ENCODE assay signal across 8 mouse cellular contexts in the genomic region with DNA sequence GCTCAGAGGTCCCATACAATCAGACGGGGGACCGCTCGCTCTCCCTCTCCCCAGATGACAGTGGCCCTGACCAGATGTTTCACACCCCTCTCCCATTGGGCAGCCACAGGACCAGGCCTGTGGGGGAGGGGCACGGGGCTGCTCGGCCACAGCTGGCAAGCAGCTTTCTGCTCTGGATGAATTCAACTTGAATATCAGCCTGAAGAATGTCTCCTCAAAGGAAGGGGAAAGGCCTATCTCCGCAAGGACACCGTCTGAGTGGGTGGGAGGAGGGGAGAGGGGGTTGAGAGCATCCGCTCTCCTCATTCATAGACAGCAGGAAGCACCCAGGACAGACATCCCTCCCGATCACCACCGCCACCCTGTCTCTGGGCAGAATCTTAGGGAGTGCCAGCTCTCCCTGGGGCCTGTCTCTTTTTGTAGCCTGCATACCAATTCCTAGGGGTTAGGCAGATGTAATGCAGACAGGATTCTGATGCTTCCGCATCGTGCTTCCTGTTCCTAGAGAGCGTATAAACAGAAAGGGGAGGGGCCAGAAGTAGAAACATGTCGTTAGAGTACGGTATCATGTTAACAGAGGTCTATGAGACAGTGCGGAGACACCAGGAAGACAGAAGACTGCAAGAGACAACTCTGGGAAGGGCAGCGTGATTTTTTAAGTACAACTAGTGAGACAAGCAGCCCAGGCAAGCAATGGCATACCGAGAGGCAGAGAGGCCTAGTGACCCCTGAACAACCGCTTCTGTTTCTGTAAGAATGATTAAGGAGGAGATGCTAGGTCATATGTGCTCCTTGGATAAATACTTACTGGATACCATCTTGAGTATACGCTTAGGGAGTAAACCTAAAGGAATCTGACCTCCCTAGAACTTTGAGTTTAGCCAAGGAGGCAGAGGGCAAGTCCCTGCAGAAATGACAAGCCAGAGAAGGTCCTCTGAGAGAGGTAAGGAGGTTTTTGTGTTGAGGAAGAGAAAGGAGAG.
DNase-seq lines count a peak whose midpoint lies in the region; ATAC-seq lines count a peak whose summit lies in the region.

No protein-coding gene starts in this region.

- no peaks in the 10 kb centered on the region for H3K36me3 ChIP-seq in forebrain, embryonic 11.5 days (ENCODE audit: control insufficient read depth, insufficient read depth, low read length)
- no peaks in the 10 kb centered on the region for H3K36me3 ChIP-seq in forebrain, embryonic 15.5 days
- H3K36me3 ChIP-seq in hindbrain, embryonic 10.5 days, result no peaks in the 10 kb centered on the region

- 21% methylated on average over 20 of the region's 20 CpGs for WGBS in forebrain, embryonic 11.5 days
- 28% methylated on average over 20 of the region's 20 CpGs for WGBS in forebrain, embryonic 15.5 days
- 10% methylated on average over 20 of the region's 20 CpGs for WGBS in hindbrain, embryonic 10.5 days

- H3K4me1 ChIP-seq in forebrain, embryonic 11.5 days (replicated peaks; ENCODE audit: control insufficient read depth, insufficient read depth, low read length), result peaks cover 12% of the 10 kb centered on the region; the same call in 1 of the 2 replicates
- peaks cover 4% of the 10 kb centered on the region; the same call in 1 of the 2 replicates for H3K4me1 ChIP-seq in forebrain, embryonic 15.5 days
- peaks cover 42% of the 10 kb centered on the region for H3K4me1 ChIP-seq in hindbrain, embryonic 10.5 days (replicated peaks)

- ATAC-seq in forebrain, embryonic 11.5 days (replicated peaks; ENCODE audit: low FRiP score), result peak; percentile 59
- no peak for ATAC-seq in forebrain, embryonic 15.5 days (replicated peaks)

- 0 out of 2 replicates have a peak overlapping the region, but pooled peaks have one; percentile 6 for H3K4me2 ChIP-seq in forebrain, embryonic 11.5 days (ENCODE audit: low read depth, low read length, severe bottlenecking)
- H3K4me2 ChIP-seq in forebrain, embryonic 15.5 days (replicated peaks), result no peak overlapping the region

- no peak overlapping the region for H3K4me3 ChIP-seq in forebrain, embryonic 11.5 days (ENCODE audit: low read depth, low read length)
- no peak overlapping the region for H3K4me3 ChIP-seq in forebrain, embryonic 15.5 days
- peak overlapping the region; percentile 11 for H3K4me3 ChIP-seq in hindbrain, embryonic 10.5 days

- no peak overlapping the region for H3K27ac ChIP-seq in forebrain, embryonic 11.5 days (ENCODE audit: low read depth, low read length)
- no peak overlapping the region for H3K27ac ChIP-seq in forebrain, embryonic 15.5 days (replicated peaks)
- peak overlapping the region; percentile 90 for H3K27ac ChIP-seq in hindbrain, embryonic 10.5 days

- H3K9me3 ChIP-seq in forebrain, embryonic 11.5 days (ENCODE audit: control insufficient read depth, low read length), result no peaks in the 10 kb centered on the region
- H3K9me3 ChIP-seq in forebrain, embryonic 15.5 days, result no peaks in the 10 kb centered on the region
- H3K9me3 ChIP-seq in hindbrain, embryonic 10.5 days, result no peaks in the 10 kb centered on the region

- DNase-seq in forebrain, embryonic 11.5 days (ENCODE audit: low spot score), result peak; percentile 75
- DNase-seq in MN1 (ENCODE audit: low spot score), result peak; percentile 80
- DNase-seq in hindbrain, embryonic 10.5 days (ENCODE audit: low spot score), result peak; percentile 81
- peak; percentile 49 for DNase-seq in lung, postnatal 10 days
- DNase-seq in yolk sac, embryonic 10.5 days (ENCODE audit: low spot score), result peak; percentile 71
- DNase-seq in frontal cortex, adult 2 months (ENCODE audit: extremely low spot score in 1 of 2, low spot score in 1 of 2), result no peak
- no peak for DNase-seq in kidney, adult 9 months

- H3K27me3 ChIP-seq in forebrain, embryonic 11.5 days (ENCODE audit: control insufficient read depth, insufficient read depth, low read length), result no peaks in the 10 kb centered on the region
- no peaks in the 10 kb centered on the region for H3K27me3 ChIP-seq in forebrain, embryonic 15.5 days
- no peaks in the 10 kb centered on the region for H3K27me3 ChIP-seq in hindbrain, embryonic 10.5 days (ENCODE audit: insufficient read depth, poor library complexity, severe bottlenecking)

- H3K9ac ChIP-seq in forebrain, embryonic 11.5 days (ENCODE audit: low read length), result peak overlapping the region; percentile 9
- no peak overlapping the region for H3K9ac ChIP-seq in forebrain, embryonic 15.5 days (replicated peaks)

Comparison
In these comparisons a context has a peak if more than half of its experiments do, and no peak if none do; other contexts are left out.
1. DNase-seq: peak in forebrain, embryonic 11.5 days (single experiment), MN1 (single experiment), hindbrain, embryonic 10.5 days (single experiment), lung, postnatal 10 days (single experiment) and yolk sac, embryonic 10.5 days (single experiment); none in frontal cortex, adult 2 months (0 of 2) and kidney, adult 9 months (single experiment).